Mouse (Mus musculus) E14TG2a.4 (cell line): ENCODE data around the gene Nol9.
"Not testable (repeated sequence)": the region's sequence is repeated elsewhere in the genome, so short reads cannot be mapped to it uniquely, and the experiment has no call there.

Experiments used
- H3K27me3 ChIP-seq: 2 replicates; pipeline ENCODE4 v1.6.1; 2014; ENCODE audit warnings: low read length, control low read depth; ENCODE audit not compliant: insufficient read depth
- H3K36me3 ChIP-seq: 2 replicates; pipeline ENCODE4 v1.6.1; 2014; ENCODE audit warnings: low read length, control low read depth; ENCODE audit not compliant: insufficient read depth
- H3K4me1 ChIP-seq: replicated peaks from 2 replicates; pipeline ENCODE4 v1.6.1; 2014; ENCODE audit warnings: low read depth, low read length, control low read depth
- H3K4me3 ChIP-seq: replicated peaks from 2 replicates; pipeline ENCODE4 v1.5.1; 2014; ENCODE audit warnings: mild to moderate bottlenecking, low read length
- H3K9me3 ChIP-seq: 2 replicates; pipeline ENCODE4 v1.6.1; 2014; ENCODE audit warnings: low read length, control low read depth
- CTCF ChIP-seq: conservative IDR thresholded peaks from 2 replicates; pipeline ENCODE4 v1.5.1; 2014; ENCODE audit warnings: low read length
- NANOG ChIP-seq: IDR thresholded peaks from 2 replicates; pipeline ENCODE4 v1.6.1; 2014; ENCODE audit warnings: borderline replicate concordance, low read length, mixed read lengths
- POU5F1 ChIP-seq: IDR thresholded peaks from 2 replicates; pipeline ENCODE4 v1.6.1; 2014; ENCODE audit warnings: low read length, borderline replicate concordance

The Nol9 gene

DNA sequence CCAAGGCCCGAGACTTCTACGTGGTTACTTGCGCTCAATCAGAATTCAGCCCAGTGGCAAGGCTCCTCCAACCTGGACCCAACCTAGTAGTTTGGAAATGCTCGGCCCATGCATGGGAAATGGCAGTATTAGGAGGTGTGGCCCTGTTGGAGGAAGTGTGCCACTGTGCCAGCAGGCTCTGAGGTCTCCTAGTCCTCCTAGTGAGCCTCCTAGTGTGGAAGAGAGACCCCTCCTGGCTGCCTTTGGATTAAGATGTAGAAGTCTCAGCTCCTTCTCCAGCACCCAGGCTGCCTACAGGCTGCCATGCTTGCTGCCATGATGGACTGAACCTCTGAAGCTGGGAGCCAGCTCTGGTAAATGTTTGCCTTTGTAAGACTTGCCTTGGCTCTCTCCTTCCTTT lies 9.1 kb upstream of the Nol9 start:
- H3K9me3 ChIP-seq = no peaks in the 10 kb centered on the region
- TF ChIP-seq CTCF (no peak; the same call in 1 of the 2 replicates), NANOG (no peak), POU5F1 (no peak)
- peaks cover 26% of the 10 kb centered on the region for H3K27me3 ChIP-seq
- no peak overlapping the region for H3K4me3 ChIP-seq
- peaks cover 23% of the 10 kb centered on the region for H3K36me3 ChIP-seq
- peaks cover 74% of the 10 kb centered on the region for H3K4me1 ChIP-seq

DNA sequence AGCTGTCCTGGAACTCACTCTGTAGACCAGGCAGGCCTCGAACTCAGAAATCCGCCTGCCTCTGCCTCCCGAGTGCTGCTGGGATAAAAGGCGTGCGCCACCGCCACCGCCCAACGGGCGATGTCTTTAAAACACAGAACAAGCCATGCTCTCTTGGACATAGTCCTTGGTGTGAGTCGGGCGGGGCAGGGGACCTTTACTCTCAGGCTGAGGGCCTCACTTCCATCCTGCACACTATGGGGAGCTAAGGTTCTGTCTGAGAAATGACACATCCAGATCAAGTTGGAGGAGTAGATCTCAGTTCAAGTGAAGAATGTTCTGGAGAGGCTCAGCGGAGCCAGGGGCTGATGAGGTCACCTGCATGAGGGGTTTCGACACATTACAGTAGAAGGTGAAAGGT lies 6.2 kb upstream of the Nol9 start:
- H3K4me3 ChIP-seq = peak overlapping the region; percentile 74
- peaks cover 66% of the 10 kb centered on the region for H3K4me1 ChIP-seq
- TF ChIP-seq CTCF = no peak
- TF ChIP-seq POU5F1 = no peak
- TF ChIP-seq NANOG = no peak
- H3K9me3 ChIP-seq = no peaks in the 10 kb centered on the region
- peaks cover 26% of the 10 kb centered on the region for H3K27me3 ChIP-seq
- H3K36me3 ChIP-seq = peaks cover 5% of the 10 kb centered on the region; the same call in 1 of the 2 replicates

DNA sequence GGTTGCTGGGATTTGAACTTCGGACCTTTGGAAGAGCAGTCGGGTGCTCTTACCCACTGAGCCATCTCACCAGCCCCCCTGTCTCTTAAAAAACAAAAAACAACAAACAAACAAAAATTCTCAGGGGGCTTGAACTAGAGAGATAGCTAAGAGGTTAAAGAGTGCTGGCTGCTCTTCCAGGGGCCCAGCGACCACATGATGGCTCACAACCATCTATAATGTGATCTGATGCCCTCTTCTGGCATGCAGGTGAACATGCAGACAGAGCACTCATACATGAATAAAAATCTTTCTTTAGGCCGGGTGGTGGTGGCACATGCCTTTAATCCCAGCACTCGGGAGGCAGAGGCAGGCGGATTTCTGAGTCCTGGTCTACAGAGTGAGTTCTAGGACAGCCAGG lies 2.7 kb upstream of the Nol9 start:
- peaks cover 13% of the 10 kb centered on the region for H3K36me3 ChIP-seq
- peak; percentile 17; the same call in 1 of the 2 replicates for TF ChIP-seq CTCF
- peaks cover 66% of the 10 kb centered on the region for H3K4me1 ChIP-seq
- peaks cover 24% of the 10 kb centered on the region for H3K27me3 ChIP-seq
- H3K9me3 ChIP-seq, H3K4me3 ChIP-seq: not testable (repeated sequence)

DNA sequence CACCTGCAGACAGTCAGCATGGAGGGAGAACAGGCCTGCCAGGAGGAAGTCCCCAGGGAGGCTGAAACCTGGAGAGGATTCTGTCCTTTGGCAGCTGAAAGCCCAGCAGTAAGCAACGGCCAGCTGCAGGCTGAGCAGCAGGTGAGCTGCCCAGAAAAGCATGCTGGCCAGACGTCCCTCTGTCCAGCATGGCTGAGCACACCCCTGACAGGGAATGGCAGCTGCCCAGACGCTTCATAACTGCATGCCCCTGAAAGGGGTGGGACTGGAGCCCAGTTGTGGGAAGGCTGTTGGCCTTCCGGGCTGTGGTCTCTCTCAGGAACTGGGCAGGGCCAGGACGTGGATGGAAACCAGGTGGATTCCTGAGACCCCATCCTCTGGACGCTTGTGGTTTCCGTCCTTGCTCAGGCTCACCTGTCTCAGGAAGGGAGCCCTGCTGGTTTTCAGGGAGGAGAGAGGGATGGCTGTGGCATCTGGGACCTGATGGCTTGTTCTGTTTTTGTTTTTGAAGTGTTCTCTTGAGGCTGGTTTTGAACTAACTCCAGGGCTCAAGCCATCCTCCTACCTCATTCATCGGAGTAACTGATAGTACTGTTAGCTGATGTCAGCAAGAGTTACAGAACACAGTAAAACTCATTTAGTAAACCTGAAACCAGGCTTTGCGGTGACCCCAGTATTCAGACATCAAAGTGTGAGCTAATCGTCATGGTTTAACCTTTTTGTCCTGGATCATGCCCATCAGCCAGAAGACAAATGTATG lies 716 bp upstream of the Nol9 start, which contains the start of gene Tas1r1:
TSS of gene Tas1r1 (minus strand) at position 344 of the 760 bp plus-strand sequence.
- Histone ChIP-seq H3K4me1 (peaks cover 66% of the 10 kb centered on the region), H3K9me3 (no peaks in the 10 kb centered on the region), H3K27me3 (peaks cover 11% of the 10 kb centered on the region), H3K36me3 (peaks cover 32% of the 10 kb centered on the region), H3K4me3 (peak within 1 kb of the TSS; percentile 99)
- no peak for TF ChIP-seq NANOG
- TF ChIP-seq POU5F1 = no peak
- TF ChIP-seq CTCF = no peak

DNA sequence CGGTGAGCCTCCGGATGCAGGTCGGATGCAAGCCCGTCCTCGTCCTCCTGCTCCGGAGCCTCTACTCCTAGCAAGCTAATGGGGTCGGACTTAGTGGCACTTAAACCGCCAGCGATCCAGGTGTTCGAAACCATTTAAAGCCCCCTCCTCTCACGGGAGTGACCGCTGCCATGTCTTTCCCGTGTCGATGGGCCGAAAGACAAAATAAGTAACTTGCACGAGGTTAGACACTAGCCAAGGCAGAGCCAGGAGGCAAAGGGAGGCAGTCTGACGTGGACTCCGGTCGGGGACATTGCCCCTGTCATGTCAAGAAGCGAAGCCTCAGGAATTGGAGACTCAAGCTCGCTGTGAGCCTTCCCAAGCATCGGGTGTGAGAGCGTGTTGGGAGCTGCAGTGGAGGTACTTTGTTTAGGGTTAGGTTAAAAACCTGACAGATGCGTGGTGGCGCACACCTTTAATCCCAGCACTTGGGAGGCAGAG lies 750 bp downstream of the Nol9 start:
- Histone ChIP-seq H3K36me3 (peaks cover 47% of the 10 kb centered on the region), H3K9me3 (no peaks in the 10 kb centered on the region), H3K27me3 (no peaks in the 10 kb centered on the region), H3K4me1 (peaks cover 73% of the 10 kb centered on the region), H3K4me3 (peak overlapping the region; percentile 99)
- no peak for TF ChIP-seq NANOG
- no peak for TF ChIP-seq CTCF
- TF ChIP-seq POU5F1 = no peak

DNA sequence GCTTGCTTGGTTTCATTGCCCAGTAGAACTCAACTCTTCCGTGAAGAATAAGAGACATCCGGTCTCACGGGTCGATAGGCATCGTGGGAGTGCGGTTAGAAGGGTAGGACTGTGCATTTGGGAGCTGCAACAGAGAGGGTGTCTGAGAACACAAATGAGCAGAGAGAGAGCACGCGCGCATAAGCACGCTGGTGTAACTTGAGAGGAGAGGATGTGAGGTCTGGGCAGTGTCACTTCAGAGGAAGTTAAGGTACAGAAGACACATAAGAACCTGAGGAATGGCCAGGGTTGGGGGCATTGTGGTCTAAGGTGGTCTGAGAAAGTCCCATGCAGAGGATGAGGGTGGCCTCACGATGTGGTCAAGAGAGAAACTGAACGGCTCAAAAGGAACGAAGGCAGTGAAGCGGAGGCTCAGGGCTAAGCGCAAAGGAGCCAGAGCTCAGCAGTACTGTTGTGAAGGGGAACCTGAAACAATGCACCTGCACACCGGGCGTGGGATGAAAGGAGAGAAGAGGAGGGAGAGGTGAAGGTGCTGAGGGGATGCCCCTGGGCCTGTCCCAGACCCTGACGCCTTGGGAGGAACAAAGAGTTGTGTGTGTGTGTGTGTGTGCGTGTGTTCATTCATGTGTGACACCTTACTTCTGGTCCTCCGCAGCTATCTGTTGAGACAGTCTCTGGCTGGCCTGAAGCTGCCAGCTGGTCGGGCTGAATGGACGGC lies 3.0 kb downstream of the Nol9 start:
- Histone ChIP-seq H3K4me3 (peak overlapping the region; percentile 99), H3K4me1 (peaks cover 81% of the 10 kb centered on the region), H3K27me3 (no peaks in the 10 kb centered on the region), H3K36me3 (peaks cover 69% of the 10 kb centered on the region), H3K9me3 (no peaks in the 10 kb centered on the region)
- TF ChIP-seq CTCF (no peak), POU5F1 (no peak), NANOG (no peak)

DNA sequence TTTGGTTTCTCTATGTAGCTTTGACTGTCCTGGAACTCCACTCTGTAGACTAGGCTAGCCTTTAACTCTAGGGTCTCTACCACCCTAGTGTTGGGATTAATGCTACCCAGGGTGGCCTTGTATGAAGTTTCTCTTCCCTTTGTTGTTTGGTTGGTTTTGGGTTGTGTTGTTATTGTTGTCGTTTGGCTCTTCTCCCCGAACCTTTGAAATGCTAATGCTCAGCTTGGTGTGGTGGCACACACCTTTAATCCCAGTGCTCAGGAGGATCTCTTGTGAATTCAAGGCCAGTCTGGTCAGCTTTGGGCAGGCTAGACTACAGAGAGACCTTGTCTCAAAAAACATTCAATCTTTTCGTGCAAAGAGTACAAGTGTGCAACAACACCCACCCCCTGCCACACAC lies 4.0 kb downstream of the Nol9 start:
- Histone ChIP-seq H3K4me3 (peak overlapping the region; percentile 26; the same call in 1 of the 2 replicates), H3K27me3 (no peaks in the 10 kb centered on the region), H3K9me3 (no peaks in the 10 kb centered on the region), H3K36me3 (peaks cover 80% of the 10 kb centered on the region), H3K4me1 (peaks cover 80% of the 10 kb centered on the region)
- TF ChIP-seq NANOG (peak; percentile 10; the same call in 1 of the 2 replicates), CTCF (no peak), POU5F1 (no peak)

DNA sequence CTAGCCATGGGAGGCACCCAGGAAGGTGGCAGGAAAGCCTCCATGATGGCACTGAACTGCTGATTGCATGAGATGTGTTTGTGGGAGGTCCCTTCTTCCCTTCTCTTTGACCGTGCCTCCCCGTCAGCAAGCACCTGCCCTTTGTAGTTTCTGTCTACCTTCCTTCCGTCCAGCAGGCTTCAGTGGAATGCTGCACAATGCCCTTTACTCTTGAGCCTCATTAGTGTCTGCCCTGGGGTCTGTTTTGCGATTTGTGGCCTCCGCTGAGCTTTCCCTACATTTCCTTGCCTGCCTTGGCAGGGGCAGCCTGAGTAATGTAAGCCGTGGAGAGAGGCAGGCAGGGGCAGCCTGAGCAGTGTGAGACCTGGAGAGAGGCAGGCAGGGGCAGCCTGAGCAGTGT lies 5.5 kb downstream of the Nol9 start:
- TF ChIP-seq CTCF (no peak), NANOG (no peak), POU5F1 (no peak)
- Histone ChIP-seq H3K9me3 (no peaks in the 10 kb centered on the region), H3K36me3 (peaks cover 93% of the 10 kb centered on the region), H3K4me1 (peaks cover 72% of the 10 kb centered on the region), H3K27me3 (no peaks in the 10 kb centered on the region), H3K4me3 (peak overlapping the region; percentile 13; the same call in 1 of the 2 replicates)
